Mouse (Mus musculus): ENCODE measurements at regions not wholly inside any gene's neighbourhood (a gene's known extent, or its start where the extent isn't known, plus 50 kb on each side); places are given as distances from the start of the nearest gene placed in this dataset.

- DNase-seq (ENCODE audit: low spot score) = peak; percentile 75
Measured at GRCm38 (mm10) chr1:81516575-81517210, 439.9 kb downstream of the Nyap2 start.

- DNase-seq (ENCODE audit: low spot score) = no peak
Measured at GRCm38 (mm10) chr1:81520420-81521273, 443.9 kb downstream of the Nyap2 start.

- DNase-seq (ENCODE audit: low spot score) = no peak
Measured at GRCm38 (mm10) chr1:81522929-81523328, 446.2 kb downstream of the Nyap2 start.

- no peak for DNase-seq (ENCODE audit: low spot score)
Measured at GRCm38 (mm10) chr1:81525821-81526220, 449.1 kb downstream of the Nyap2 start.

GRCm38 (mm10) chr1:81537836-81538235 is 461.1 kb downstream of the Nyap2 start:
- DNase-seq (ENCODE audit: low spot score) = no peak

GRCm38 (mm10) chr1:81539591-81540311 is 463.0 kb downstream of the Nyap2 start:
- no peak for DNase-seq (ENCODE audit: low spot score)

GRCm38 (mm10) chr1:81548906-81549305 is 472.2 kb downstream of the Nyap2 start:
- DNase-seq (ENCODE audit: low spot score) = peak; percentile 39

GRCm38 (mm10) chr1:81549706-81550105 is 473.0 kb downstream of the Nyap2 start:
- DNase-seq (ENCODE audit: low spot score) = no peak

GRCm38 (mm10) chr1:81552731-81553130 is 476.0 kb downstream of the Nyap2 start:
- no peak for DNase-seq (ENCODE audit: low spot score)

- DNase-seq (ENCODE audit: low spot score) = no peak
Measured at GRCm38 (mm10) chr1:81576965-81577664, 500.4 kb downstream of the Nyap2 start.

GRCm38 (mm10) chr1:81577665-81578201 is 501.0 kb downstream of the Nyap2 start:
- DNase-seq (ENCODE audit: low spot score) = peak; percentile 72

- no peak for DNase-seq (ENCODE audit: low spot score)
Measured at GRCm38 (mm10) chr1:81581208-81581607, 504.5 kb downstream of the Nyap2 start.

- DNase-seq (ENCODE audit: low spot score) = peak; percentile 15
Measured at GRCm38 (mm10) chr1:81587780-81588307, 511.1 kb downstream of the Nyap2 start.

GRCm38 (mm10) chr1:81591623-81592022 is 514.9 kb downstream of the Nyap2 start:
- DNase-seq (ENCODE audit: low spot score) = peak; percentile 24

GRCm38 (mm10) chr1:81593280-81594182 is 516.8 kb downstream of the Nyap2 start:
- DNase-seq (ENCODE audit: low spot score) = peak; percentile 76

GRCm38 (mm10) chr1:81594183-81594515 is 517.4 kb downstream of the Nyap2 start:
- no peak for DNase-seq (ENCODE audit: low spot score)

GRCm38 (mm10) chr1:81594606-81595005 is 517.9 kb downstream of the Nyap2 start:
- no peak for DNase-seq (ENCODE audit: low spot score)

- DNase-seq (ENCODE audit: low spot score) = no peak
Measured at GRCm38 (mm10) chr1:81608772-81609171, 532.0 kb downstream of the Nyap2 start.

GRCm38 (mm10) chr1:81618880-81619279 is 542.1 kb downstream of the Nyap2 start:
- DNase-seq (ENCODE audit: low spot score) = no peak

GRCm38 (mm10) chr1:81624141-81624540 is 547.4 kb downstream of the Nyap2 start:
- no peak for DNase-seq (ENCODE audit: low spot score)

GRCm38 (mm10) chr1:81632704-81633103 is 556.0 kb downstream of the Nyap2 start:
- DNase-seq (ENCODE audit: low spot score) = no peak
